Mouse (Mus musculus) forebrain, embryonic 11.5 days (tissue): ENCODE measurements around the gene Map1lc3b. TPM values are rescaled to one million over a fixed set of nuclear protein-coding genes. Genes with fewer than 3 reads are reported as not detected.
"Not testable (repeated sequence)": the region's sequence is repeated elsewhere in the genome, so short reads cannot be mapped to it uniquely, and the experiment has no call there.

Experiments
- ATAC-seq: fragments of 200-750 bp; cut with Nextera tagmentation; replicated peaks from 2 replicates; pipeline ENCODE4 v1.8.0; 2017; ENCODE audit warnings: moderate TSS enrichment; ENCODE audit not compliant: low FRiP score
- DNase-seq: peaks from one replicate; pipeline ENCODE4 v3.0.0-alpha.2; 2017; ENCODE audit warnings: low spot score
- H3K27ac ChIP-seq: fragments of 300-500 bp; sonication (generic); 2 replicates; pipeline ENCODE4 v1.5.1; 2014; ENCODE audit warnings: low read depth, low read length
- H3K27me3 ChIP-seq: fragments of 300-500 bp; sonication (generic); 2 replicates; pipeline ENCODE4 v1.6.1; 2014; ENCODE audit warnings: mild to moderate bottlenecking, low read length, mixed read lengths; ENCODE audit not compliant: control insufficient read depth, insufficient read depth
- H3K36me3 ChIP-seq: fragments of 300-500 bp; sonication (generic); 2 replicates; pipeline ENCODE4 v1.6.1; 2014; ENCODE audit warnings: mild to moderate bottlenecking, low read length, moderate library complexity, mixed read lengths; ENCODE audit not compliant: control insufficient read depth, insufficient read depth
- H3K4me1 ChIP-seq: fragments of 300-500 bp; sonication (generic); replicated peaks from 2 replicates; pipeline ENCODE4 v1.6.1; 2014; ENCODE audit warnings: low read length, mixed read lengths; ENCODE audit not compliant: control insufficient read depth, insufficient read depth
- H3K4me2 ChIP-seq: fragments of 300-500 bp; sonication (generic); 2 replicates; pipeline ENCODE4 v1.6.1; 2014; ENCODE audit warnings: low read depth, mild to moderate bottlenecking, low read length, moderate library complexity, mixed read lengths; ENCODE audit not compliant: severe bottlenecking
- H3K4me3 ChIP-seq: fragments of 300-500 bp; sonication (generic); 2 replicates; pipeline ENCODE4 v1.5.1; 2014; ENCODE audit warnings: low read depth, low read length
- H3K9ac ChIP-seq: fragments of 300-500 bp; sonication (generic); 2 replicates; pipeline ENCODE4 v1.6.1; 2014; ENCODE audit warnings: low read length
- H3K9me3 ChIP-seq: fragments of 300-500 bp; sonication (generic); 2 replicates; pipeline ENCODE4 v1.6.1; 2016; ENCODE audit warnings: low read length, mixed read lengths; ENCODE audit not compliant: control insufficient read depth
- WGBS: fragments of 180-500 bp; shearing (Covaris S2); extraction: QIAGEN DNeasy Blood & Tissue Kit; methylation state at CpG from one replicate; pipeline ENCODE4 v1.1.7; 2014; 5-methylcytosine and 5-hydroxymethylcytosine counted together
- polyA plus RNA-seq: library from polyadenylated mRNA; unstranded; fragments of >200 nt; fragmentation: Nextera tagmentation; extraction: Ambion mirVana; gene quantifications from 2 replicates; pipeline ENCODE4 v1.2.1, GENCODE M21; 2014

Gene Map1lc3b
- polyA plus RNA-seq, 1 experiment from 2014 or later: 217 TPM

DNA sequence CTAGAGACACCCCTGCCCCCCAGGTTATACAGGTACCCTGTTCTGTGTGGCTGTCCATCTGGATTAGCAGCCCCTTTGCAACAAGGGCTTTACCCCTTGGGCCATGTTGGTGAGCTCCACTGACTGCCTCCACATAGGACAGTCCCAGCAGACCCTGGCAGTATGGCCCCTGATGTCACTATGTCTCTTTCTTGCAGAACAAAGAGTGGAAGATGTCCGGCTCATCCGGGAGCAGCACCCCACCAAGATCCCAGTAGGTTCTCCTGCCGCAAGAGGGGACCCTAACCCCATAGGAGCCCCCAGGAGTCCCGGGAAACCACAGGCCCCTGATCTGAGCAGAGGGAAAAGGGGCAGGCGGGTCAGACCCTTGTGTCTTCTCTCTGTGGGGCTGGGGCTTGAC, 3.1 kb downstream of the Map1lc3b start:
- Histone ChIP-seq H3K9me3 (no peaks in the 10 kb centered on the region), H3K36me3 (no peaks in the 10 kb centered on the region; the same call in 1 of the 2 replicates), H3K4me2 (no peak overlapping the region), H3K4me3 (no peak overlapping the region), H3K27ac (no peak overlapping the region), H3K4me1 (peaks cover 10% of the 10 kb centered on the region; the same call in 1 of the 2 replicates), H3K27me3 (no peaks in the 10 kb centered on the region), H3K9ac (no peak overlapping the region)
- DNase-seq (no peak), ATAC-seq (no peak)
- WGBS: 90% methylated on average over 5 of the region's 5 CpGs

DNA sequence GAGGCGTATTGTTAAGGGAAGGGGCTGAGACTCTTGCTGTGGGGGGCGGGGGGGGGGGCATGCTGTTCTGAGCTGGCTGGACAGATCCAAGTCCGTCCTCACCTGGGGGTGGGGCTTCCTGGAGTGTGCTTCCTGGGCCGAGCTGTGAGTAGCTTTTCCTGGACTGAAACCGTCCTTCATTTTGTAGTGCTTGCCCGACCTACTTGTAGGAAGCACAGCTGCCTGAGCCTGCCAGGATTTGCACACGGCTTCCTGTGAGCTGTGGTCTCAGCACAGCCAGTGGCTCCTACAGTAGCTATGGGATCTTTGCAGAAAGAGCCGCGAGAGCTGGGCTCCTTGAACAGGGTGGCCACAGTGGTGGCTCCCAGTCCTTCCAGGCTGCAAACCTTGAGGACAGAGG, 3.8 kb downstream of the Map1lc3b start:
- Histone ChIP-seq H3K4me2 (no peak overlapping the region), H3K4me3 (no peak overlapping the region), H3K4me1 (peaks cover 10% of the 10 kb centered on the region; the same call in 1 of the 2 replicates), H3K9me3 (no peaks in the 10 kb centered on the region), H3K36me3 (no peaks in the 10 kb centered on the region; the same call in 1 of the 2 replicates), H3K9ac (no peak overlapping the region), H3K27me3 (no peaks in the 10 kb centered on the region), H3K27ac (no peak overlapping the region)
- DNase-seq (no peak), ATAC-seq (no peak)
- 81% methylated on average over 9 of the region's 9 CpGs for WGBS

DNA sequence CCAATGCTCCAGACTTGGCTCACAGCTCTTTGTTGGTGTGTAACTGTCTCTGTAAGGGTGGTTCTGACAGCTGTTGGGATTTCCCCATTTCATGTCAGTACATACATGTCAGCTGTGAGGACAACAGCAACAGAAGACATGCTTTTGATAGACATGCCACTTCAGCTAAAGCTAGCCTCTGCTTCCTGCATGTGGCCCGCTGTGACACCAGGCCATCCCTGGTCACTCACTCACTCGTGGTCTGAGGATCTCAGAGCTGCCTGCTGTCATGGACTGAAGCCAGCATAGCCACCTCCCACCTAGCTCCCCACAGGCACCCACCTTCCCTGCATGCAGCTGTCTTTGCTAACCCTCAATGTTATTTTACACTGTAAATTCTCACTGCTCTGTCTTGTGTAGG, 7.3 kb downstream of the Map1lc3b start:
- H3K4me1 ChIP-seq, DNase-seq: not testable (repeated sequence)
- WGBS: 87% methylated on average over 2 of the region's 2 CpGs

DNA sequence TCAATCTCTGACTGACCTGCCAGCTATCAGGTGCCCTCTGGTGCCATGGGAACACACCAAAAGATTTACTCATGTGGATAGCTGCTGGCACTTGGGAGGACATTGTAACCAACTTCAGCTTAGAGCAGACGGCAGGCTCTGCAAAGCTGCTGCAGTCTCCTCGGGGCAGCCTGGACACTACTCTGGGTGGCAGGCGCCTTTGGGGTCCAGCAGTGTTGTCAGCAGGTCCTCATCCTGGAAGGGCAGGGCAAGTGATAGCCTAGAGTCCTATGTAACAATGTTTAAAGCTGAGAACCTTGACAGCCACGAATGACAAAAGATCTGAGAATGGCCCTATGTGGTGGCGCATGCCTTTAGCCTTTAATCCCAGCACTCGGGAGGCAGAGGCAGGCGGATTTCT, 8.0 kb downstream of the Map1lc3b start:
- 92% methylated on average over 7 of the region's 7 CpGs for WGBS
- DNase-seq: no peak

More for the DNA sequence above, 7.3 kb downstream of the Map1lc3b start:
- not testable (repeated sequence) for H3K27me3 ChIP-seq, ATAC-seq, H3K27ac ChIP-seq, H3K9me3 ChIP-seq, H3K4me2 ChIP-seq, H3K4me3 ChIP-seq, H3K9ac ChIP-seq, H3K36me3 ChIP-seq

DNA sequence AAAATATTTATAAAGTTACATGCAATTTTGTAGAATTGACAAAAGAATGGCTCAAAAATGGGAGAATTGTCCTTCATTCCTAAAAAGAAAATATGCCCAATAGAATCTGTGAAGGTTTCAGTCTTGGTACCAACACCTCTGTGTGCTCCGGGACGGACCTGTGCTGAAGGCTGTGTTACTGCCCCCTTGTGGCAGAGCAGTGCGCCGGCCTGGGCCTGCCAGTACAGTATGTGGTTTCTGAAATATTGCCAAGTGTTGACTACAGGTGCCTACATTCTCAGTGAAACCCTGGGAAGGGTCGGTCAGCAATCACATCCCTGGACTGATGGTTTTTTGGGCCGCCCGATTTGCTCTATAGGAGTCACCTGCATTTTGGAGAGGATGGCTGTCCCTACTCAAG, 8.7 kb downstream of the Map1lc3b start:
- peaks cover 6% of the 10 kb centered on the region for H3K36me3 ChIP-seq
- DNase-seq: peak; percentile 90

More for the DNA sequence above, 8.0 kb downstream of the Map1lc3b start:
- no peak overlapping the region for H3K4me3 ChIP-seq
- no peak overlapping the region for H3K9ac ChIP-seq
- no peak overlapping the region for H3K27ac ChIP-seq
- no peak for ATAC-seq
- no peaks in the 10 kb centered on the region for H3K27me3 ChIP-seq
- no peaks in the 10 kb centered on the region for H3K9me3 ChIP-seq
- H3K4me2 ChIP-seq: no peak overlapping the region
- peaks cover 3% of the 10 kb centered on the region; the same call in 1 of the 2 replicates for H3K36me3 ChIP-seq
- no peaks in the 10 kb centered on the region for H3K4me1 ChIP-seq

DNA sequence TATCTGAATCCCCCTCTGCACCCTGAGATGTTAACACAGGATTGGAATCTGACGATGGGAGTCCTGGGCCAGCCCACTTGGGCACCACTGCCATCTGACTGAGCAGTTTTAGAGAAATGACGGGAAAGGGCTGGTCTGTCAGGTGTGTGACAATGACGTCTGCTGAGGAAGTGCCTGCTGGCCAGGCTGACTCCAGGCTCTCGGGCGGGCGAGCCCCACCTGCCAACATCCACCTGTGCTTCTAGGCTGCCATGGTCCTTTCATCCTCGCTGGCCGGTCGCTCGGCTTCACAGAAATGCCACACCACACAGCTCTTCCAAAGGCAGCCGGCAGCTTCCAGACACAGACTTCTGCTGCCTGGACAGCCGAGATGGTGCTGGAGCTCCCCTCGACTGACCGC, 9.7 kb downstream of the Map1lc3b start:
- WGBS: 91% methylated on average over 14 of the region's 14 CpGs
- Histone ChIP-seq H3K27ac (no peak overlapping the region), H3K9me3 (no peaks in the 10 kb centered on the region), H3K4me2 (no peak overlapping the region), H3K36me3 (peaks cover 12% of the 10 kb centered on the region), H3K27me3 (no peaks in the 10 kb centered on the region), H3K9ac (no peak overlapping the region), H3K4me1 (no peaks in the 10 kb centered on the region), H3K4me3 (no peak overlapping the region)
- no peak for ATAC-seq
- DNase-seq: no peak

More for the DNA sequence above, 8.7 kb downstream of the Map1lc3b start:
- WGBS: 33% methylated on average over 7 of the region's 7 CpGs
- Histone ChIP-seq H3K4me3 (no peak overlapping the region), H3K27ac (no peak overlapping the region), H3K9ac (no peak overlapping the region), H3K4me2 (no peak overlapping the region), H3K4me1 (no peaks in the 10 kb centered on the region), H3K27me3 (no peaks in the 10 kb centered on the region), H3K9me3 (no peaks in the 10 kb centered on the region)
- ATAC-seq: peak; percentile 76

DNA sequence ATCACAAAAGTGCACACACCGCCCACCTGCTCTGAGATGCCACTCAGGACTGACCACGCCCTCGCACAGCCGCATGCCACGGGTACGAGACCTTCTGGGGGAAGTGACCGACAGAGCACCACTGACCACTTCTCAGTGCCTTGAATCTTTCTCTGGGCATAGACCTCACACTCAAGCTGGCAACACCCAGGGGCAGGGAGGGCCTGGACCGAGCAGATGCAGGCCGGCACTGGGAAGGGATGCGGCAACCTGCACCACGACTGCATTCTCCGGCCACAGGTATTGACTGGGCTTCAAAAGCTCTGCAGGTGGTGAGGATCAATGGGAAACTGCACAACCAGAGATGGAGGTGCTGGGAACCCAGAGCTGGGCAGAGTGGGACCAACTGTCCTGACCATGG, 12.2 kb downstream of the Map1lc3b start:
- Histone ChIP-seq H3K27me3 (no peaks in the 10 kb centered on the region), H3K36me3 (peaks cover 16% of the 10 kb centered on the region), H3K4me3 (no peak overlapping the region), H3K9me3 (no peaks in the 10 kb centered on the region), H3K9ac (no peak overlapping the region), H3K4me1 (no peaks in the 10 kb centered on the region), H3K4me2 (no peak overlapping the region), H3K27ac (no peak overlapping the region)
- no peak for ATAC-seq
- 95% methylated on average over 12 of the region's 12 CpGs for WGBS
- DNase-seq: no peak

DNA sequence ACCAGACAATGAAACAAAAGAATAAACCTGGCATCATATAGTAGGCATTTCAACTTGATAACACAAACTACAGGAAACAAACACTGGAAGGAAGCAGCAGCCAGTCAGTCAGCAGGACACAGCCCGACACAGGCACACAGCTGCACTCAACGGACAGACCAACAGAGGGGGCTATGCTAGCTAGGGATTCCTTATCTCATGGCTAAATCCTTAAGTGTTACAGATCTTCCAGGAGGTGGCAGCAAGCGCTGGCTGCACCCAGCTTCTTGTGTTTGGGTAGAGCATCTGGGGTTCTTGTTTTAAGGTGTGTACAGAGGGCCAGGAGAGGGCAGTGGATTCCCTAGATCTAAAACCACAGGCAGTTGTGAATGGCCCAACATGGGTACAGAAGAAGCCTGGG, 12.7 kb downstream of the Map1lc3b start:
- no peak for ATAC-seq

DNA sequence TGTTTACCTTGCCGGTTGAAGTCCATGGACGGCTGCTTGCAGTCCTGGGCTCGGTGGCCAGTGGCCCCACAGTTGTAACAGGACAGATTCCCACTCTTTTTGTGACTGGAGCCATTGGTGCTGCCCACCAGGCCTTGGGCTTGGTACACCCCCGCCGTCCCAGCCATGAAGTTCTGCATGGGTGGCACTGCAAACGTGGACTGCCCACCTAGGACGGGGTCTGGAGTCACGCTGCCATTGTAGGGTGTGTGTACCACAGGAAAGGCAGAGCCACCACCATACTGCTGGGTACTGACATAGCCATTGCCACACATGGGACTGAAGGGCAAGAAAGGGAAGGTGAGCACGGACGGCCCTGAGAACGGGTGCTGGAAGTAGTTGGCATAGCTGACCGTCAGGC, 13.6 kb downstream of the Map1lc3b start:
- Histone ChIP-seq H3K27ac (no peak overlapping the region), H3K27me3 (no peaks in the 10 kb centered on the region), H3K4me3 (no peak overlapping the region), H3K9me3 (no peaks in the 10 kb centered on the region), H3K36me3 (peaks cover 16% of the 10 kb centered on the region), H3K9ac (no peak overlapping the region), H3K4me2 (no peak overlapping the region), H3K4me1 (no peaks in the 10 kb centered on the region)
- 94% methylated on average over 12 of the region's 12 CpGs for WGBS
- no peak for DNase-seq
- no peak for ATAC-seq

More for the DNA sequence above, 12.7 kb downstream of the Map1lc3b start:
- peak; percentile 72 for DNase-seq
- Histone ChIP-seq H3K27ac (no peak overlapping the region), H3K4me1 (no peaks in the 10 kb centered on the region), H3K4me3 (no peak overlapping the region), H3K9ac (no peak overlapping the region), H3K4me2 (no peak overlapping the region), H3K36me3 (peaks cover 16% of the 10 kb centered on the region), H3K27me3 (no peaks in the 10 kb centered on the region), H3K9me3 (no peaks in the 10 kb centered on the region)
- 36% methylated on average over 3 of the region's 3 CpGs for WGBS
